Mouse (Mus musculus) myocyte (in vitro differentiated cells): ENCODE results near the gene P2rx1.

Source experiments
- CEBPB ChIP-seq: IDR thresholded peaks from 2 replicates; pipeline ENCODE4 v1.6.1; 2011; ENCODE audit warnings: mild to moderate bottlenecking, moderate library complexity; ENCODE audit not compliant: poor library complexity, insufficient read depth, severe bottlenecking
- E2F4 ChIP-seq: IDR thresholded peaks from one replicate; pipeline ENCODE4 v1.6.1; 2011; ENCODE audit warnings: mild to moderate bottlenecking, control low read depth, moderate library complexity; ENCODE audit not compliant: insufficient read depth
- MAX ChIP-seq: IDR thresholded peaks from one replicate; pipeline ENCODE4 v1.6.1; 2011; ENCODE audit warnings: low read depth, mild to moderate bottlenecking, control low read depth
- MYOD1 ChIP-seq, 3 experiments: IDR thresholded peaks; one replicate each; pipeline ENCODE4 v1.6.1; 2011; ENCODE audit warnings: control low read depth in 2 of 3, low read depth in 2 of 3, mild to moderate bottlenecking in 2 of 3, moderate library complexity in 1 of 3; ENCODE audit not compliant: insufficient read length in 2 of 3, control insufficient read depth in 1 of 3
- MYOG ChIP-seq, 3 experiments: IDR thresholded peaks; one replicate each; pipeline ENCODE4 v1.6.1; 2011; ENCODE audit warnings: control low read depth in 2 of 3, low read depth in 2 of 3, mild to moderate bottlenecking in 2 of 3; ENCODE audit not compliant: insufficient read length in 2 of 3, control insufficient read depth in 1 of 3, insufficient read depth in 1 of 3
- POLR2A ChIP-seq: IDR thresholded peaks from one replicate; pipeline ENCODE4 v1.6.1; 2011; ENCODE audit warnings: low read depth, mild to moderate bottlenecking, control low read depth, moderate library complexity; ENCODE audit not compliant: insufficient read length
- POLR2AphosphoS2 ChIP-seq: IDR thresholded peaks from one replicate; pipeline ENCODE4 v1.6.1; 2011; ENCODE audit warnings: low read depth, control low read depth; ENCODE audit not compliant: insufficient read length
- REST ChIP-seq: IDR thresholded peaks from one replicate; pipeline ENCODE4 v1.6.1; 2011; ENCODE audit warnings: mild to moderate bottlenecking, control low read depth, moderate library complexity; ENCODE audit not compliant: insufficient read depth, insufficient read length
- SRF ChIP-seq: IDR thresholded peaks from one replicate; pipeline ENCODE4 v1.6.1; 2011; ENCODE audit warnings: low read depth; ENCODE audit not compliant: control insufficient read depth, insufficient read length
- TCF12 ChIP-seq: IDR thresholded peaks from one replicate; pipeline ENCODE4 v1.6.1; 2011; ENCODE audit warnings: mild to moderate bottlenecking, control low read depth; ENCODE audit not compliant: poor library complexity, insufficient read depth, severe bottlenecking
- TCF3 ChIP-seq: IDR thresholded peaks from one replicate; pipeline ENCODE4 v1.6.1; 2011; ENCODE audit warnings: low read depth, control low read depth; ENCODE audit not compliant: insufficient read length
- USF1 ChIP-seq: IDR thresholded peaks from one replicate; pipeline ENCODE4 v1.6.1; 2011; ENCODE audit warnings: low read depth, mild to moderate bottlenecking, control low read depth, moderate library complexity

DNA sequence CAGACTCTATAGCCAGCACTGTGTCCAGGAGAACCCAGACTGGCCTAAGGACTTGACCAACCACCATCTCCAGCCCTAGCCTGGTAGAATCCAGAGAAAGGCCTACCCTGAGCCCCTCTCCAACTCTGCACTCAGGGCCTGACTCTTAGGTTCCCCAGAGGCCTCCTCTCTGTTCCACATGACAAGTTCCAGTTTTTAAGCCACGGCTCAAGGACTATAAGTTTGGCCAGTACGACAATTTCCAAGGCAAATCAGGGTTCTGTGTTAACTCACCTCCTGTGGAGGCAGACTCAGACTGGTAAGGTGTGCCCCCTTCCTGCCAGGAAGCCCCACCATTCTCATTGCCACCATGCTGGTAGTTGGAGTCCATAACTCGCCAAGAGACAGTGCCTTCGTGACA, 44.7 kb upstream of the P2rx1 start:
- TF ChIP-seq REST (no peak), POLR2A (no peak), MYOG (IDR thresholded peaks at IDR 0.05; ENCODE audit: control insufficient read depth in 1 of 3, insufficient read depth in 1 of 3, insufficient read length in 2 of 3, low read depth in 2 of 3) (no peak), TCF12 (no peak), USF1 (no peak), MAX (no peak), CEBPB (no peak), TCF3 (no peak), SRF (no peak), POLR2AphosphoS2 (no peak), MYOD1 (IDR thresholded peaks at IDR 0.05; ENCODE audit: control insufficient read depth in 1 of 3, insufficient read length in 2 of 3, low read depth in 2 of 3) (no peak), E2F4 (no peak)
